Mouse (Mus musculus) heart, embryonic 12.5 days (tissue): ENCODE data around the gene Myt1l. TPM values are rescaled to one million over a fixed set of nuclear protein-coding genes. Genes with fewer than 3 reads are reported as not detected.

ENCODE experiments used
- ATAC-seq: fragments of 200-750 bp; cut with Nextera tagmentation; 2 replicates; pipeline ENCODE4 v1.8.0; 2017; ENCODE audit warnings: moderate TSS enrichment, moderate library complexity; ENCODE audit not compliant: insufficient number of reproducible peaks, low FRiP score
- H3K27ac ChIP-seq: fragments of 300-500 bp; sonication (generic); 2 replicates; pipeline ENCODE4 v1.5.1; 2016; ENCODE audit warnings: mild to moderate bottlenecking, moderate library complexity; ENCODE audit not compliant: poor library complexity, severe bottlenecking
- H3K27me3 ChIP-seq: fragments of 300-500 bp; sonication (generic); replicated peaks from 2 replicates; pipeline ENCODE4 v1.6.1; 2016; ENCODE audit warnings: mild to moderate bottlenecking, moderate library complexity
- H3K36me3 ChIP-seq: fragments of 300-500 bp; sonication (generic); 2 replicates; pipeline ENCODE4 v1.6.1; 2016; ENCODE audit warnings: mild to moderate bottlenecking, moderate library complexity
- H3K4me1 ChIP-seq: fragments of 300-500 bp; sonication (generic); replicated peaks from 2 replicates; pipeline ENCODE4 v1.6.1; 2016; ENCODE audit warnings: mild to moderate bottlenecking
- H3K4me2 ChIP-seq: fragments of 300-500 bp; sonication (generic); 2 replicates; pipeline ENCODE4 v1.6.1; 2016; ENCODE audit warnings: mild to moderate bottlenecking, moderate library complexity
- H3K4me3 ChIP-seq: fragments of 300-500 bp; sonication (generic); 2 replicates; pipeline ENCODE4 v1.5.1; 2016; ENCODE audit warnings: mild to moderate bottlenecking
- H3K9ac ChIP-seq: fragments of 300-500 bp; sonication (generic); 2 replicates; pipeline ENCODE4 v1.6.1; 2016; ENCODE audit warnings: mild to moderate bottlenecking, moderate library complexity
- H3K9me3 ChIP-seq: fragments of 300-500 bp; sonication (generic); replicated peaks from 2 replicates; pipeline ENCODE4 v1.6.1; 2016; ENCODE audit warnings: mild to moderate bottlenecking, moderate library complexity
- WGBS: fragments of 180-500 bp; shearing (Covaris S2); methylation state at CpG from one replicate; pipeline ENCODE4 v1.1.7; 2016; 5-methylcytosine and 5-hydroxymethylcytosine counted together
- polyA plus RNA-seq: library from polyadenylated mRNA; unstranded; fragments of >200 nt; fragmentation: Nextera tagmentation; extraction: Ambion mirVana; gene quantifications from 2 replicates; pipeline ENCODE4 v1.2.1, GENCODE M21; 2016

The Myt1l gene
- polyA plus RNA-seq: 0.03 and 0.09 TPM in 2 replicates

DNA sequence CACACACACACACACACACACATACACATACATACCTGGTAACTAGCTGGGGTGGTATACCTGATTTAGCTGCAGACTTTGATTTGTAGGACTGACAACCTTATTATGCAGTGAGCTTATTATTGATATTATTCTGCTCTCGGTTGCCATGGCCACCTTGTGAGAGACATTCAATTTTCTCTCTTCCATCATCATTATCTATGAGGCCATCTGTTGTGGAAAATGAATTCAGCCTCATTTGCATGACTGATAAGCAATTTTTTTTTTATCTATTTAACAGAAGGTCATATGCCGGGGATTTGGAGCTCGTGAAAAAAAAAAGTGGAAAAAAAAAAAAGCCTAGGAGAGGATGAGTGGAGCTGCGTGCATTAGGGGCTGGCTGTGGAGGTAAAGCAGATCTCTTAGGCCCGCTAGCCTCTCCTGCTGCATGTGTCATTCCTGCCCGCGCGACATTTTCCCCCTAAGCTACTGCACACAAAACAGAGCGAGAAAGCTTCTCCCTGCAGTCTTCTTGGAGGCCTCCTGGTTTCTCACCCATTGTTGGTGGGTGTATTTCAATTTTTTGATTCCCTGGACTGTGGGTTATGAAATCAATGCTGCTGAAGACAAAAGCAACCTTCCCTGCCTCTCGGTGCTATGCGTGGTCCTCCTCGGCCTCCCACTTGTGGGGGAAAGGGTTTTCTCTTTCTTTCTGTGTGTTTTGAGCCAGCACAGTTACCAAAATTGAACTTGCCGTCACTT is at the start of gene Myt1l:
Gene Myt1l (plus strand): TSS at position 354 of the 741 bp plus-strand sequence.
- Histone ChIP-seq H3K27me3 (peaks cover 43% of the 10 kb centered on the region), H3K4me2 (peak within 1 kb of the TSS; percentile 68), H3K4me1 (0 out of 2 replicates have a peak, but pooled peaks cover 4% of the 10 kb centered on the region), H3K27ac (no peak within 1 kb of the TSS), H3K9me3 (no peaks in the 10 kb centered on the region), H3K4me3 (peak within 1 kb of the TSS; percentile 43), H3K9ac (peak within 1 kb of the TSS; percentile 37; the same call in 1 of the 2 replicates), H3K36me3 (no peaks in the 10 kb centered on the region)
- no peak for ATAC-seq
- WGBS: 36% methylated on average over 13 of the region's 13 CpGs

DNA sequence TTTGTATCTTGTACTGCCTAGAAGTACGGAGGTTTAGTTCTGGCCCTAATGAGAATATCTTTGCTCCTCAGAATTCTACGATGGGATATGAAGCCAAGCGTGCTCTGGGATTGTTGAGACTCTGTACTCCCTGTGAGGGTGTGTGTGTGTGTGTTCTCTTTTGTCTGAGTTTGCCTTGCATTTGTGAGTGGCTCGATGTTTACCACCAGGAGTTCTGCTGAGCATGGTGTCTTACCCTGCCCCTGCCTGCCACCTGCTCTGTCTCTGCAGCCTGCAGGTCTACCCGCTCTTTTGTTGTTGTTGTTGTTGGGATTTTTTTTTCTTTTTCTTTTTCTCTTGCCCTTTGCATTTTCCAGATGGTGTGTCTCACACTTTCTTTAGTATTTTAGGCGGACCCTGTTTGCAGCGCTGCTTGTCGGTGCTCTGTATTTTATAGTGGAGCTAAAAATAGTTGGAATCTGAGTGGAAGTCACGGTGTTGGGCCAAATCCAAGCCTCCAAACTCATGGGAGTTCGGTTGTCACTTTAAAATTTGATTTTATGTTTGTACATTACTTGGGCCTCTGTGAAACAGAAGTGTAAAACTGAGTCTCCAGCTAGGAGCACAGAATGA is 41.7 kb upstream of the Myt1l start:
- Histone ChIP-seq H3K27ac (no peak overlapping the region), H3K9me3 (no peaks in the 10 kb centered on the region), H3K36me3 (no peaks in the 10 kb centered on the region), H3K27me3 (no peaks in the 10 kb centered on the region), H3K9ac (no peak overlapping the region), H3K4me3 (no peak overlapping the region), H3K4me2 (no peak overlapping the region), H3K4me1 (no peaks in the 10 kb centered on the region)
- 77% methylated on average over 10 of the region's 10 CpGs for WGBS
- no peak for ATAC-seq

- 9% methylated on average over 6 of the region's 6 CpGs for WGBS
- Histone ChIP-seq H3K27me3 (peaks cover 36% of the 10 kb centered on the region), H3K9me3 (no peaks in the 10 kb centered on the region), H3K27ac (no peak overlapping the region), H3K9ac (no peak overlapping the region), H3K36me3 (no peaks in the 10 kb centered on the region), H3K4me2 (no peak overlapping the region), H3K4me3 (no peak overlapping the region), H3K4me1 (0 out of 2 replicates have a peak, but pooled peaks cover 4% of the 10 kb centered on the region)
- ATAC-seq: no peak
Observed at GRCm38 (mm10) chr12:29526236-29526644, 1.9 kb upstream of the Myt1l start.

DNA sequence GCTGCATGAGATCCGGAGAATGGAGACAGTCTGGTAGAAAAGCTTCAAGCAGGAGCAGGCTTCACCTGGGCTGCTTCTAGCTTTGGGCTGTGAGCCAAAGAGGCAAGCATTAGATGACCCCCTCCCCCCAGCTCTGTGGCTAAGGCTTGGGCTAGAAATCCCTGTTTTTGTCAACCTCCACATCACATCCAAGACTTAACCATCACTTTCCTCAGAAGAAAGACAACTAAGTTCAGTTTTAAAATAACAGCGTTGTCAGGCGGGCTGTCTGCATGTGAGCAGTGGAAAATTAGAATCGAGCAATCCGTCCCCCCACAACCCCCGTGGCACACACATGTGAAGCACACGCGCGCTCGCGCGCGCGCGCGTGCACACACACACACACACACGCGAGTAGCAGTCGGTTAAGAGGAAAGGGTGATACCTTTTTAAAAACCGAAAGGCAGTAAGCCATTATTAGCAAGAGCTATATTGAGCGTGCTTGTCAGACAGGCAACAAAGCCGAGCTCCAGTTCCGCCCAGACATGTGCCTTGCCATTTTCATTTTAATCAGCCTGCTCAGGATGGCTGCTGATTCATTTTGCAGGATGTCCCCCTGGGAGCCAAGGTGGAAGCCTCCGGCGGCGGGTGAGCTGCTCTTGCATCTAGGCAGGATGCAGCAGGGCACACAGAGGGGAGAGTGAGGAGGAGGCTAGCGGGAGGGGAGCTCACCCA is 979 bp upstream of the Myt1l start:
- Histone ChIP-seq H3K27me3 (peaks cover 36% of the 10 kb centered on the region), H3K9me3 (no peaks in the 10 kb centered on the region), H3K4me3 (peak overlapping the region; percentile 43), H3K36me3 (no peaks in the 10 kb centered on the region), H3K4me1 (0 out of 2 replicates have a peak, but pooled peaks cover 4% of the 10 kb centered on the region), H3K27ac (no peak overlapping the region), H3K9ac (peak overlapping the region; percentile 37; the same call in 1 of the 2 replicates), H3K4me2 (peak overlapping the region; percentile 68)
- no peak for ATAC-seq
- 2% methylated on average over 27 of the region's 27 CpGs for whole genome bisulfite sequencing

DNA sequence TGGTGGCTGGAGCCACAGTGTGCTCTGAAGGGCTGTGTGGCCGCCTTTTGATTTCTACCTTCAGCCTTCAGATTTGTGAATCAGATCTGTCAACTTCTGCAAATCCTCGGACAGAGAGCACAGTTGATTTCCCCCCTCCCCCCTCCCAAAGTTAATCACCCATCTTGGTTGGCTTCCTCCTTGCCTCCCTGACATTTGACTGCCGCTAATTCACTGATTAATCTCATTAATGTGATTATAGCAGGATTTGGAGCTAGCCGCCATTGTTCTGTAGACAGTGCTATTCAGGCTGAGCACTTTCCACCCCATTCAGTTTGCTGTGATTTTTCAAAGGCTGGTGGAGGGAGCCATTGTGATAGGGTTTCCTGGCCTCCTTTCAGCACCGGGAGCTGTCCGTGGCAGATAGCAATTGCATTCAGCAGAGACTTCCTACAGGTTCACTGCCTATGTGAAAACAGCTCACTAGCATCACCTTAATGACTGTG is 2.1 kb downstream of the Myt1l start:
- Histone ChIP-seq H3K4me2 (no peak overlapping the region), H3K4me3 (no peak overlapping the region), H3K36me3 (no peaks in the 10 kb centered on the region), H3K27me3 (peaks cover 63% of the 10 kb centered on the region), H3K4me1 (peaks cover 13% of the 10 kb centered on the region), H3K9me3 (no peaks in the 10 kb centered on the region), H3K27ac (no peak overlapping the region), H3K9ac (no peak overlapping the region)
- ATAC-seq: no peak
- WGBS: 11% methylated on average over 6 of the region's 6 CpGs

DNA sequence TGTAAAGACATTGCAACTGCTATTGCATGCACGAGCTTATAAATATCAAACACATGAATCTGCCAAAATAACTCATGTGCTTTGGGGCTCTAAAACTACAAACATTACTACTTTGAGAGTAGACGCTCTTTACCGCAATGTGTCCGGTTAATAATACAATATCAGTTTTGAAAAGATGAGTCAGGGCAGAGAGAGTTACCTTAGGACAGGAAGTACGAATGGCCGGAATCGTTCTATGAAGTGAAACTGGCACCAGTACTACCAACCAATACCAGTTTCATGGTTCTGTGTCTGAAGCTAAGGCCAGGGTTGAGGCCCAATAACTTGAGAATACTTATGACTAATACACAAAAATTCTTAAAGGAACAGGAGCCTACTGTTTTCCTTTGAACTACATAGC is 2.6 kb downstream of the Myt1l start:
- Histone ChIP-seq H3K4me3 (no peak overlapping the region), H3K9ac (no peak overlapping the region), H3K9me3 (no peaks in the 10 kb centered on the region), H3K27me3 (peaks cover 60% of the 10 kb centered on the region), H3K4me1 (peaks cover 13% of the 10 kb centered on the region), H3K36me3 (no peaks in the 10 kb centered on the region), H3K27ac (no peak overlapping the region), H3K4me2 (no peak overlapping the region)
- WGBS: 79% methylated on average over 7 of the region's 7 CpGs
- no peak for ATAC-seq

DNA sequence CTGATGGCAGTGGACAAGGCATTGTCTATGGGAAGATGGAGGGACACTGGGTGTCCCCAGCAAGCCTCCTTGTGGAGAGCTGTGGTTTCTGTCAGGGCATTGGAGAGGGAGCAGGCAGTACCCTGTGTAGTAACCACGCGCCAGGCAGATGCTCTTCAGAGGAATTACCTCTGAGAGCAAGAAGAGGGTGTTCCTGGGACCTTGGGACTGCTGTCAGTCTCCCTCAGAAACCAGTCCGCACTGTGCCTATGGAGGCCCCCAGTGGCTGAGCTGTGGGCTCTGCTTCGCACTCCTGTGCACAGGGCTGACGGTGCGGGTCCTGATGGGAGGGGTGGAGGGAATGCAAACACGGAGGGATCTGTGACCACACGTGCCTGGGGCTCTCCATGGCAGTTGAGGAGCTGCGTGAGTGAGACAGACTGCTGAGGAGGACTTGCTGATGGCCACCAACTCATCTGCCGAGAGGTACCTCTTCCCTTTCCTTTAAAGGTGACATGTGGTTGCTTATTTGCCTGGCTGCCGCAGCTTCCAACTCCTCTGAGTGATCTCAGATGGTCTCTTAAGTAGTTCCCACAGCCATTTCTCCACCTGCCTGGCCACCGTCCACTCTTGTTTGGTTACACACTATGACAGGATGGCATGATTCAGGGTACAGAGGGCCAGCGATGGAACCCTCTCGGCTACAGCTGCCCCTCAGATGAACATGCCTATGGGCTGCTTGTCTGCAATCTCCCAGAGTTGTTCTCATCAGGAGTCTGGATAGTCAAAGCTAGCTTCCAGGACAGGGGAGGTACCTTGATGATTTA is 5.1 kb downstream of the Myt1l start:
- Histone ChIP-seq H3K27me3 (peaks cover 62% of the 10 kb centered on the region), H3K36me3 (no peaks in the 10 kb centered on the region), H3K4me1 (peaks cover 8% of the 10 kb centered on the region), H3K4me2 (no peak overlapping the region), H3K4me3 (no peak overlapping the region), H3K27ac (no peak overlapping the region), H3K9me3 (no peaks in the 10 kb centered on the region), H3K9ac (no peak overlapping the region)
- no peak for ATAC-seq
- WGBS: 31% methylated on average over 14 of the region's 14 CpGs

DNA sequence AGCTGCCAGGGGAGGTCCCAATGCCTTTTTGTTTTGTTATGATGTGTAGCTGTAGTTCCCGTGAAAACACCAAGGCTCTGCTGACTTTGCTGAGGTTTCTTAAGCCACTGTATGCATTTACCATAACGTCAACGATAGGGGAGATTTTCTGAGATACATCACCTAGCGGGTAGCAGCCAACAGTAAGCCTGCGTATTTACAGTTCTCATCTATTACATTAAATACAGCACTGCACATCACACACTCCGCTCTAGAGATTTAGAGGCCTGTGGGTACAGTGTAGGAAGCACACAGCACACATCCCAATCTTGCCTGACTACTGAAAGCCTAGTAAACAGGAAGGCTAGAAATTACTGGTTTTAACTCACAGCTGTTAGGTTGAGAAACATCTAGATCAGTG is 6.1 kb downstream of the Myt1l start:
- Histone ChIP-seq H3K9ac (no peak overlapping the region), H3K9me3 (no peaks in the 10 kb centered on the region), H3K27me3 (peaks cover 55% of the 10 kb centered on the region), H3K4me1 (peaks cover 8% of the 10 kb centered on the region), H3K27ac (no peak overlapping the region), H3K4me3 (0 out of 2 replicates have a peak overlapping the region, but pooled peaks have one; percentile 20), H3K4me2 (peak overlapping the region; percentile 56), H3K36me3 (no peaks in the 10 kb centered on the region)
- ATAC-seq: no peak
- 9% methylated on average over 6 of the region's 6 CpGs for WGBS

DNA sequence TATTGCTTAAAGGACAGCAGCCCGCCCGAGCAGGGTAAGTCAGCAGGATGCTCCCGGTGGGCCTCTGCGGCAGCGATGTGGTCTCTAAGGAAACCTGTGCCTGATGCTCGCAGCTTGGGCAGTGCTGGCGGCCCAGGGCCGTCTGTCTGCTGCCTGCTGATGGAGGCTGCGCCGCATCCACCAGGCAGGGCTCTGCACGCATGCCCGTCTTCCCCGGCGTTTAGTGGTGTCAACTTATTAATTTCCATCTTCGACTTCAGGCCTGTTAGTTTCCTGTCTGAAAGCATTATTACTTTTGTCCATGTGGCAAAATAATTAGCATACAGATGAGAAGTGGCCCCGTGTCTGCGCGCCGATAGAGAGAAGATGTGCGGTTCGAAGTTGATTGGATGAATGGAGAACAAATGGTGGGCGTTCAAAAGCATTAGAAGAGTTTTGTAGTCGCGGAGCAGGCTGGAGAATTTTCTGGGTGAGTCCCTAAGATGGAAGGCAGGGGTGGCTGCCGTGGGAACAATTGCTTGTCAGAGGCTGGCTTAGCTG is 6.6 kb downstream of the Myt1l start:
- Histone ChIP-seq H3K27ac (no peak overlapping the region), H3K4me1 (peaks cover 8% of the 10 kb centered on the region), H3K27me3 (peaks cover 55% of the 10 kb centered on the region), H3K9ac (no peak overlapping the region), H3K36me3 (no peaks in the 10 kb centered on the region), H3K9me3 (no peaks in the 10 kb centered on the region), H3K4me2 (peak overlapping the region; percentile 56), H3K4me3 (0 out of 2 replicates have a peak overlapping the region, but pooled peaks have one; percentile 20)
- 1% methylated on average over 25 of the region's 25 CpGs for WGBS
- ATAC-seq: no peak

GRCm38 (mm10) chr12:29537916-29538315 is 9.7 kb downstream of the Myt1l start:
- Histone ChIP-seq H3K27me3 (peaks cover 51% of the 10 kb centered on the region), H3K4me3 (no peak overlapping the region), H3K9ac (no peak overlapping the region), H3K36me3 (no peaks in the 10 kb centered on the region), H3K27ac (no peak overlapping the region), H3K4me1 (peaks cover 8% of the 10 kb centered on the region), H3K9me3 (no peaks in the 10 kb centered on the region), H3K4me2 (no peak overlapping the region)
- ATAC-seq: no peak
- 56% methylated on average over 5 of the region's 5 CpGs for WGBS
